Mouse (Mus musculus): ENCODE data around the gene Rbpjl.

GRCm38 (mm10) chr2:164381726-164382125 lies 21.2 kb upstream of the Rbpjl start:
- TF ChIP-seq POLR2A (IDR thresholded peaks at IDR 0.05; ENCODE audit: insufficient read depth, low read depth, low read length) (no peak), CTCF (IDR thresholded peaks at IDR 0.05; ENCODE audit: insufficient read depth, low read depth, low read length) (no peak)

Measured in olfactory bulb, adult 2 months (tissue).